Mouse (Mus musculus) adrenal gland, postnatal 36 days (tissue): ENCODE measurements around the gene Dcaf15. TPM values are rescaled to one million over a fixed set of nuclear protein-coding genes. Genes with fewer than 3 reads are reported as not detected.
A peak's percentile ranks its signal among the peaks of the same experiment; 100 is the strongest.

Source experiments
- DNase-seq, 2 experiments: peaks; one replicate each; pipeline ENCODE4 v3.0.0; 2021; ENCODE audit warnings: mixed read lengths in 1 of 2
- long read RNA-seq, 2 experiments: library from polyadenylated mRNA; stranded (forward); transcript quantifications; one replicate each; pipeline ENCODE4 v2.0.0; 2021; ENCODE audit warnings: borderline sequencing depth in 2 of 2
- total RNA-seq, 2 experiments: library from RNA; stranded (reverse); gene quantifications; 2 replicates each; pipeline ENCODE4 v1.2.3; 2021

Gene Dcaf15
- 10 to 100 TPM; 16.7 to 19.4 TPM for total RNA-seq
- long read RNA-seq, experiment 1, partial matches to known transcripts, result 11 of 17 reads
- long read RNA-seq, experiment 1, other reads (novel, unspliced or antisense), result 1 of 17 reads
- long read RNA-seq, experiment 2, partial matches to known transcripts, result 4 of 10 reads
- long read RNA-seq, experiment 2, other reads (novel, unspliced or antisense), result 2 of 10 reads

DNA sequence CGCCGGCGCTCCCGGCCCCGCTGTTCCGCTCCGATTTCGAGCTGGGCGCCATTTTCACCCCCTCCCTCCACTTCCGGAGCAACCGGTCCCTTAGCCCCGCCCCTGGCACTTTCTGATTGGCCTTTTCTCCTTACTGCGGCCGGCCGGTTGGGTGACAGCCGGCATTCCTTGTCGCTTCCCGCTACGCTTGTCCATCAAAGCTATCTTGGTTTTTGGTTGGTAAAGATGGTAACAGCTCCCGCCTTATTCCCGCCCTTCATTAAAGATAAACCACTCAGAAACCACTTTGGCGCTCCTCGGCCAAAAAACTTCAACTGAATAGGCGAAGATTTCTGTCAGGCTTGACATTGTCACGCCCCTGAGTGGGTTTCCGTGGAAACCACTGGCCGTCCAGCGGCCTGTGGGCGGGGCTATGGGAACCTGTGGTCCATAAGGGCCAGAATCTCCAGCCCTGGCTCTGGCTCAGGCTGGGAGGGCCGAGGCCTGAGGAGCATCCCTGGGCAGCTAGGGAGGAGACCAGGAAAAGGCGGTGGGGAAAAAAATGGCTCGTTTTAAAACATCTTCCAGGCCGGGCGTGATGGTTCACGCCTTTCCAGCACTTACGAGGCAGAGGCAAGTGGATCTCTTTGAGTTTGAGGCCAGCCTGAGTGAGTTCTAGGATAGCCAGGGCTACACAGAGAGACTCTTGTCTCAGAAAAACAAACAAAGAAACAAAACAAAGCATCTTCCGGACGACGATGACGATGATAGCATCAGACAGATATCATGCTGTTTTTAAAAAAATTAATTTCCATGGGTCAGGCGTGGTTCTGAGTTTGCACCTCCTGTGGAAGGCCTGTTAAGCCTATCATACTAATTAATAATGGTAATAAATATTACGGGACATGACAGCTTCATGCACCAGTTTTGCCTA is at the start of gene Dcaf15:
TSS of gene Dcaf15 (minus strand) at position 72 of the 913 bp plus-strand sequence.
- peak; percentile 97 to 99 for DNase-seq

DNA sequence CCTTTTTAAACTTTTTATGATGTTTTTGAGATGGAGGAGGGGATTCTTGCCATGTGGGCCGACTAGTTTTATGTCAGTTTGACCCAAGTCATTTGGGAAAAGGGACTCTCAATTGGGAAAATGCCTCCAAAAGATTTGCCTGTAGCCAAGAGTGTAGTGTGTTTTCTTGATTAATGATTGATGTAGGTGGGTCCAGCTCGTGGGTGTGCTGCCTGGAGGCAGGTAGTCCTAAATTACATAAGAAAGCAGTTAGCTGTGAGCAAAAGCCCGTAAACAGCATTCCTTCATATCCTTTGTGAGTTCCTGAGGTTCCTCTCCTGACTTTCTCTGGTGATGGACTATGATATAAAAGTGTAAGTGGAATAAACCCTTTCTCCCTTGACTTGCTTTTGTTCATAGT is 44.6 kb upstream of the Dcaf15 start:
- no peak for DNase-seq

DNA sequence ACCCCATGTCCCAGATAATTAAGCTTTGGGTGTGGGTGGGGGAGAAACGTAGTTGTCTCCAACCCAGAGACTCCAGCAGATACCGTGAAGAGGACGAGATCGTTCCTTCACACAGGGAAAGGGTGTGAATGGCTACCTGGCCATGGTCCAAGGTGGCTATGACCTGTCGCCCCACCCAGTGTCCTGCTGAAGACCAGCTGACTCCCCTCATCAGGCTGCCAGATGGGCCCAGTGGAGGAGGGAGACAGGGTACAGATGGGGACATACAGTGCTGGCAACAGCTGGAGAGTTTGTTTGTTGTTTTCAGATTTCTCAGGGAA is 43.9 kb upstream of the Dcaf15 start:
- no peak for DNase-seq

DNA sequence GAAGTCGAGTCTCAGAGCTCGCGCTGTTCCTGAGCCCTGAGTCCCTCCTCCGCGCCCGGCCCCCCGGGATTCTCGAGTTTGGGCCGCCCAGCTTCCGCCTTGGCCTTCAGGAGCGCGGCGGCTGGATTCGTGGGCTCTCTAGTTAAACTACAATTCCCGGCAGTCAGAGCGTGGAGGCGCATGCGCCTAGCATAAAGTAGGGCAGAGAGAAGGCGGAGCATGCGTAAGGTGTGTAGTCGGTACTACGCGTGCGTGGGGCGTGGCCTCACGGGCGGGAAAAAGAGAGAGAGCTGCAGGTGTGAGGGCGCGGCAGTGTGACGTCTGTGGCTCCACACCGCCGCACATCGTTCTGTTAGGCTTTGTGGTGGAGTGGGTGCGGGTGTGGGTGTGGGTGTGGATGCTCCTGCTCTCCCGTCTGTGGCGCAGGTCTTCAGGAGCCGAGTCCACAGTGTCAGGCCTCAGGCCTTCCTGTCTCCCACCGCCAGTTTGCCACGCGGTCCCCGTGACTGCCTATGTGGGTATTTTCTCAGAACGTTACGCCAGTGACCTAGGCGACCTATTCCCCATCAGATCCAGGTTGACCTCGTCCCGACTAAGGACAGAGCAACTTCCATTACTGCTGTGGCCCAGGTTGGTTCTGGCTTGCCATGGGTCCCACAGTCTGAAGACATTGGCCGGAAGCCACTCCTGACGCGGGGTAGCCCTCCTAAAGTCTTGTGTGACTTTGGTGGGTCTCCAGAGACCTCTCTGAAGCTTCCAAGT is 43.4 kb upstream of the Dcaf15 start, which contains the start of the genes Cc2d1a and 4930432K21Rik:
TSS of gene Cc2d1a (minus strand) at position 168 of the 762 bp plus-strand sequence.
TSS of gene 4930432K21Rik (plus strand) at position 257 of the 762 bp plus-strand sequence.
- DNase-seq, result peak; percentile 95

DNA sequence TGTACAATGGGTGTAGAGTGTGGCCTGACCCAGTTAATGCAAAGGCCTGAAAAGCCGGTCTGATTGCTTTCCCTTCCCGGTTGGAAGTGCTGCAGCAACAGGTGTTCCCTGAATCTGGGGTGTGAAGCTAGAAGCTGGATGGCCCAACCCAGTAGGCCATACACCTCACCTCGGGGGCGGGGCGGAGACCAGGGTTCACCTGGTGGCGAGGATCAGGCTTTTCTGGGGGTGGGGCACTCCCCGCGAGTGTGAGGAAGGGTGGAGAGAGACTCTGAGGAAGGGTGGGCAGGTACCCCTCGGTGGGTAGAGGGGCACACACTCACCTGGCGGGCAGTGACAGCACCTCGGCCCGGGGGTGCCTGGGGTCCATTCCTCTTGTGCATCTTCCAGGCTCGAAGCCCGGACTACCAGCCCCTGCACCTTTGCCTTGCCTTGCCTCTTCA is 42.8 kb upstream of the Dcaf15 start:
- peak in 1 of 2 experiments; percentile 50 for DNase-seq

DNA sequence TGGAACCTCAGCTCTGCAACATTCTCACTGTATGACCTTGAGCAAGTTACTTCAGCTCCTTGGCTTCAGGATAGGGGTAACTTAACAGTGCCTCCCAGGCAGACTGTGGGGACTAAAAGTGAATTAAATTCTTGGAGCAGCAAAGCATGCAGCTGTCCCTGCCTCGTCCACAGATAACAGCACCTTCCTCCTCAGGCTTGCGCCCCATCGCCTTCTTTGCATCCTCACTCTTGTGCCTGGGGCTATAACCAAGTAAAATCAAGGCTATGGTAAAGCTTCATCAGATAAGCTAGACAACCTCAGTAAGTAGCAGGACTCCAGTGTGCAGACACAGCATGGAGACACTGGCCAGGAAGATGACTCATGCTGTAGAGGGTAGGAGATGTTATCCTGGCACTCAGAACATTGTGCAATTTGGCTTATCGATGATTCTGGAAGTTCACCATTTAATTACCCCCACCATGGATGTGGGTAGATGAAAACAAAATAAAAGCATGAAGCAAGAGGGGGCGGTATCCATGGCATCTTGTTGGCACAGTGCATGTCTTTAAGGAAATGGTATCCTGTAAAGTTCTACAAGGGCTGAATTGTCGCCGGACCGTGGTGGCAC is 40.2 kb upstream of the Dcaf15 start:
- DNase-seq, result peak in 1 of 2 experiments; percentile 40

DNA sequence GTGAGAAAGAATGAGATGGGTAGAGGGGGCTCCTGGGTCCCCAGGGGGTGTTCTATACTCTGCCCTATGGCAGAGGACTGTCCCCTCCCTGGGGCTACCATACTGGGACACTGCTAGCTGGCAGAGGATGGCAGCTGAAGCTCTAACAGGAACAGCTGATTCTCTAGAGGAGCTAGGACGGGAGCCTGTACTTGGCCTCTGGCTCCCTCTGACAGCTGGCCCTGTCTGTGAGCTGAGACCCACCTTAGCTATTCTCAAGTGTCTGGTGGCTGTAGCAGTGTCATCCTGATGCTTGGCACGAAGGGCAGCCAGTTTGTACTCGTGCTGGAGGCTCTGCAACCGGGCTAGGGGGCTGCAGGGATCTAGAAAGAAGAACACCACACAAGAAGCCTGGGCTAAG is 36.3 kb upstream of the Dcaf15 start:
- DNase-seq, result no peak

DNA sequence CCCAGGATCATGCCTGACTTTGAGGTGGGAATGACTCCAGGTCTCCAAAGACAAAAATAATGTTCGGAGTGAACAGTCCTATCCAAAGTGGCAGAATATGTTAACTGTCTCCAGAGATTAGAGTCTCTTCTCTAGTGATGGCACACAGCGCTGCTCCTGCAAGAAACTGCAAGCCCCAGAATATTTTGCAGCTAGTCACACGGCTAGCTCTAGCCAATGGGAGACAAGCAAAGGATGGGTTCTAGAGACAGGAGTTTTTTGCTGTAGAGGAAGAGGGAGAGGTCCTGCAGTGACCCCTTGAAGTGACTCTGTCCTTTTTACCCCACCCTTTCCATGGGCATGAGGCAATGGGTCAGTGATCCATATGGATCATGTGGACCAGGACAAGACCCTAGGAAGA is 33.3 kb upstream of the Dcaf15 start:
- no peak for DNase-seq

DNA sequence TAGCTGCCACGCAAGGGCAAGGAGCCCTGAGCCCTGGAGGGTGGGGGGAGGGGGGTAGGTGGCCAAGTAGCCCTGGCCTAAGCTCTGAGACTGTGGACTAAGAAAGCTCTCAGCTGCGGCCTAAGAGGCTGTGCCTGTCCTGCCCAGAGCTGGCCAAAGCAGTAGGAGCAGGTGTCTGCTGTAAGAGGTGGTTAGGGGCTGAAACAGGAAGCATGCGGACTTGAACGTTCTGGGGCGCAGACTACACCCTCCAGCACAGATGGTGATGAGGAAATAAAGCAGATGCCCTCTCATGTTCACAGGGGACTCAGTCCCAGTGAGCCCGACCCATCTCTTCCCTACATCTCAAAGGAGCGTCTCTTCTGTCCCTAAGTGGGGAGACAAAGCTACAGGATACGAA is 27.7 kb upstream of the Dcaf15 start:
- DNase-seq, result no peak

DNA sequence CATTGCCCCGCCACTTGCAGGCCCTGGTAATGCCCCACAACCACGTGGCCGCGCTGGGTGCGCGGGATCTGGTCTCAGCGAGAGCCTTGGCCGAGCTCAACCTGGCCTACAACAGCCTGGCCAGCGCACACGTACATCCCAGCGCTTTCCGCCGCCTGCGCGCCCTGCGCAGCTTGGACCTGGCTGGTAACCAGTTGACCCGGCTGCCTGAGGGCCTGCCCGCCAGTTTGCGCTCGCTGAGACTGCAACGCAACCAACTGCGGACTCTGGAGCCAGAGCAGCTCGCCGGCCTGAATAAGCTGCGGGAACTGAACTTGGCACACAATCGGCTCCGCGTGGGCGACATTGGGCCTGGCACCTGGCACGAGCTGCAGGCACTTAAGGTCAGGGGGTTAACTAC is 26.2 kb upstream of the Dcaf15 start:
- peak in 1 of 2 experiments; percentile 37 for DNase-seq

DNA sequence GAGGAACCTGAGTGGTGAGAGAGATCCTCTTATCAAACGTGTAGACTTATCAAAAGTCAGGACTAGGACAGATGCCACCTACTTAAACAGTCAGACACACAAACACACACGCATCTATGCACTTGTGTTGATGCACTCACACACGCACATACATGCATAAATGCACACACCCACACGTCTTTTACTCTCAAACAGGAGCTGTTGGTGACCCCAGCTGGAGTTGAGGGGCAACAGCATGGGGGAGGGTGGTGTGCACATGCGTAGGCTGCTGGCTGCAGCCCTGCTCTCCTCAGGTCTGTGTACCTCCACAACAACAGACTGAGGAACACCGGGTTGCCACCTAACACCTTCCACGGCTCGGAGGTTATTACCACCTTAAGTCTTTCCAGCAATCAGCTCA is 23.7 kb upstream of the Dcaf15 start:
- DNase-seq, result no peak

DNA sequence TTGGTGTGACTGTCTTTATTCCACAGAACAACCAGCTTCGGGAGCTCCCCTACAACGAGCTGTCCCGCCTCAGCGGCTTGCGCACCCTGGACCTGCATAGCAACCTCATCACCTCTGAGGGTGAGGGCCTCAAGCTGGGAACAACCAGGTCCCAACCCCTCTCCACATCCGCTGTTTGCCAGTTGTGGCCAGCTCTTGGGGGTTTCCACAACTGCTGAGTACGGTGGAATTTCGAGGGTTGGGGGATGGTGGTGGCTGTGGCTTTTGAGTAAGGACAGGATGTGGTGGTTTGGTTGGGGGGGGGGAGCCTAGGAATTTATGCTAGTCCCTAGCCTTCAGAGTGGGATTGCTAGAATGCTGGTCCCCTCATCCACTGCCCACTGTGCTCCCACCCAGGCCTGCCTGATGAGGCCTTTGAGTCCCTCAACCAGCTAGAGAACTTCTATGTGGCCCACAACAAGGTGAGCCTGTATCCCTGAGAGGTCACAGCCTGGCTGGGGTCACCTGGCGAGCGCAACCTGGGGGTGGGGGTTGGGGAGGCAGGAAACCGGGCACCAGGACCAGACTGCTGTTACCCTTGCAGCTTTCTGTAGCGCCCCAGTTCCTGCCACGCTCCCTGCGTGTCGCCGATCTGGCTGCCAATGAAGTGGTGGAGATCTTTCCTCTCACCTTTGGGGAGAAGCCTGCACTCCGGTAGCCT is 22.8 kb upstream of the Dcaf15 start:
- DNase-seq, result no peak

DNA sequence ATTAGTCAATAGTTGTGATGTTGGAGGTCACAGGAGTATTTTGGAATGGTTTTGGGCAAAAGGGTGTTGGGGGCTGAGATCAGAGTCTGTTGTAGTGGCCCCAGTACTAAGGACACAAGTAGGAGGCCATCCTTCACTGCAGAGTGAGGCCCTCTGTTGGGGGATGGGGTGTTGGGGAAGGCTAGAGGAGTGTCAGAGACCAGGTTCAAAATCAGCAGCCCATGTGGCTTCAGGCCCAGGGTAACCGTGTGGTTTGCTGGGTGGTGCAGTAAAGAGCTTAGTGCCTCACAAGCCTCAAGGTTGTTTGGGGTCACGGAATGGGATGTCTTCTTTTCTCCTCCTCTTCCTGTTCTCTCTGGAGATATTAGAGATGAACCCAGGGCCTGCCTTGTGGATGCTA is 22.2 kb upstream of the Dcaf15 start:
- no peak for DNase-seq

DNA sequence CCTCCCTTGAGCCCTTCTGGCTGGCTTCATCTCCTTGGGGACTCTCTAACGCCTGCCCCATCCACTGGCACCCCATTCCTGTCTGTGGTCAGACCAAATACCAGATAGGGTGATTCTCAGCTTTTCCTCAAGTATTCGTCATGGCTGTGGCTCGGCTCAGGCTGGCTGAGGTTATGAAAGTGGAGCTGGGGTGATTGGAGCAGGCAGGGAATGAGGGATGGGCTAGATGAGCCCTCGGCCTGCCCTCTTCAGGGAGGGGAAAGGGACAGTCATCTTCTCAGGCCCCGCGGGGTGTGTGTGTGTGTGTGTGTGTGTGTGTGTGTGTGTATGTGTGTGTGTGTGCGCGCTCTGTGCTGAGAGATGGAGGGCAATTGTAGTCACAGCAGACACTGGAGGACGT is 21.1 kb upstream of the Dcaf15 start, which contains the start of gene Podnl1:
TSS of gene Podnl1 (plus strand) at position 334 of the 400 bp plus-strand sequence.
- DNase-seq, result peak; percentile 51 to 55

DNA sequence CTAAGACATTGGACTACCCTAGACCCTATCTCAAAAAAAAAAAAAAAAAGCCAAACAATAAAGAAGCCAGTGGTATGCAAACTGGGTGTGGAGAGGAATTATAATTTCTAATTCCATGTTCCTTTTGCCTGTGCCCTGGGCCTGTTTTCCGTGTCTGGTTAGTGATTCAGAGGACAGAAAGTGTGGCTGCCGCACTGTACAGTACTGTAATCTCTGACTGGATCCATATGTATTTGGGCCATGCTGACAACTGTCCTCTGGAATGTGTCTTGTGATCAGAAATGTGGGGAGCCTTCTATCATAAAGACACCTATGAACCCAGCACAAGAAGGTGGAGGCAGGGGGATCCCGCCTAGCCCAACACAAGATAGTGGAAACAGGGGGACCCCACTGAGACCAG is 17.6 kb upstream of the Dcaf15 start:
- DNase-seq, result no peak

DNA sequence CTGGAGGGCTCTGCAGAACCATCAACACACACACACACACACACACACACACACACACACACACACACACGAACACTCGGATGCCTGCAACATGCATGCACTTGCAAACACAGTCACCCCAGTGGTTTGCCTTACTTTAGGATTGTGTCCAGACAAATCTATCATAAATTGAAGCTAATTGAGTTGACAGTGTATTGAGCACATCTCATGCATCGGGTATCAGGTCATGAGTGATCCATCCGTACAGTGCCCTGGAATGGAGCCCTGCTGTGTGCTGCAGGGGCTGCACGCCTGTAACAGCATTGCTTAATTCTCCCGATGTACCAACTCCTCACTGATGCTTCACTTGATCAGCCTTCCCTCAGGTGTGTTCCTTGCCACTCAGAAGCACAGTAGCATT is 11.1 kb upstream of the Dcaf15 start:
- DNase-seq, result no peak

DNA sequence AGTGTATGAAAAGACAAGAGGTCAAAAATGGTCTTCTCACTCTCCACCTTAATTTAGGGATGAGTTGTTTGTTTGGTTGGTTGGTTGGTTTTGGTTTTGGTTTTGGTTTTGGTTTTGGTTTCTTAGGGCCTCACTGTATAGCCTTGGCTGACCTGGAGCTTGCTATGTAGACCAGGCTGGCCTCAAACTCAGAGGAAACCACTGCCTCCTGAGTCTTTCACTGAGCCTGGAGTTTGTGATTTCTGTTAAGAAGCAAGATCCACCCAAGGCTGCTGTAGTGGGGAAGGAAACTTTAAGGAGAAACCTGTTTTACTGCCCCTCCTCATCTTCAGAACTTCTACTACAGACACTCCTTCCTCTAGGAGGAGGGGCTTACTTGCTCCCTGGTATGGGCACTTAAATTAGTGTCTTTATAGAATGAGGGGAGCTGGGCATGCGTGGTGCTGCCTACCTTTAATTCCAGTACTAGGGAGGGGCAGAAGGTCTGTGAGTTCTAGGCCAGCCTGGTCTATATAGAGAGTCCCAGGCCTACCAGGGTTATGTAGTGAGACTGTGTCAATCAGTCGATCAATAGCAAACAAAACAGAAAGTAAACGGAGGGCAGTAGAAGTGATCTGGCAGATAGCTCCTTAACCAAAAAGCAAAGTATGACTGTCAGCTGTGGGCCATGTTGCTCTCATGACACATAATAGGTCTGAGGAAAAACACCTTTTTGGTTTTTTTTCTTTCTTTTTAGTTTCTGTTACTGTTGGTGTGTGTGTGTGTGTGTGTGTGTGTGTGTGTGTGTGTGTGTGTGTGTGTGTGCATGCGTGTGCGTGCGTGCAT is 1.9 kb upstream of the Dcaf15 start:
- DNase-seq, result no peak

DNA sequence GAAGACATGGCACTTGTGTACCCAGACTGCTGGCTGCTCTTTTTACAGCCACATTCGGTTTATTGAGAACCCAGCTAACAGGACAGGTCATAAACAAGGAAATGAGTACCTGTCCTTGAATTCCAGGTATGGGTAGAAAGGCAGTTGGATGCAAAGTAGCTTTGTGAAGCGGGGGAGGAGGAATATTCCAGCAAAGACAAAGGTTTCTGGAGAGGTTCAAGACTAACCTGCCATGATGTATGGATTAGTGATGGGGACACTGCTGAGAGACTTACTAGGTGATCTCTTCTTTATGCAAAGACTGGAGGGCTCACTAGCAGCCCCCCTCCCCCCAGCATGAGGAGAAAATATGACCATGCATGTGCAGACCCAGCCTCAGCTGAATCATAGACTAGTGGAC is 1.1 kb upstream of the Dcaf15 start:
- DNase-seq, result no peak

DNA sequence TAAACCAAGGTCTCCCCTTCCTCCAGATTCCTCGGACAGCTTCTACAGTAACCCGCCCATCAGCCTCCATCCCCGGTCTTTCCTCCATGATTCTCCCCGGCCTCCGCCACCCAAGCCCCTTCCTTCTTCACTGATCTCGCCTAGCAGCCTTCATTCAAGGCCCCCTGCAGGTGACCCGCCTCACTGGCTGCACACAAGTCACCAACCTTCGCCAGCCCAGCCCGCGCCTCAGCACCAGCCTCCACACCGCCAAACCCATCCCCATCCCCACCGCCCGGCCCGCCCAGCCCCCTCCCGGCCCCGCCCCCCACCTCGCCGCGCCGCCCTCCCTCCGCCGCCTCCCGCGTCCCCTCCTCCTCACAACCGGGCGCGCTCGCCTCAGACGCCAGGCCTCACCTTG is 347 bp downstream of the Dcaf15 start:
- DNase-seq, result peak in 1 of 2 experiments; percentile 46

DNA sequence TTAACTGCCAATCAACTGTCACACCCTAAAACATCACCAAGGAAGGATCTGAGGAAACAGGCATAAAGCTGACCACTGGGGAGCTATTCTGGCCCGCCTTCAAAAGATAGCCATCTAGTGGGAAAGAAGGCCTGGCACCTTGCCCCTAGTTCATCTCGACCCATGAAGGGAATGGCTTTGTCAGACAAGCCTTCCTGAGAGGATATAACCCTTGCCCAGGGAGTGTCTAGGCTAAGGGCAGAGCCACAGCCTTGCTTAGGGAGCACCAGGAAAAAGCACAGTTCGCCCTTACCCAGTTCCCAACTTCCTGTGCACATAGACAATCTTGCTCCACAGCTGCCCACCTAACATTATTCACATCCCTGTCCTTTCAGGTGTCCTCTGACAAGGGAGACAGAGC is 967 bp downstream of the Dcaf15 start:
- peak in 1 of 2 experiments; percentile 36 for DNase-seq
